8 mouse cellular contexts compared by ENCODE assay signal in the genomic region with DNA sequence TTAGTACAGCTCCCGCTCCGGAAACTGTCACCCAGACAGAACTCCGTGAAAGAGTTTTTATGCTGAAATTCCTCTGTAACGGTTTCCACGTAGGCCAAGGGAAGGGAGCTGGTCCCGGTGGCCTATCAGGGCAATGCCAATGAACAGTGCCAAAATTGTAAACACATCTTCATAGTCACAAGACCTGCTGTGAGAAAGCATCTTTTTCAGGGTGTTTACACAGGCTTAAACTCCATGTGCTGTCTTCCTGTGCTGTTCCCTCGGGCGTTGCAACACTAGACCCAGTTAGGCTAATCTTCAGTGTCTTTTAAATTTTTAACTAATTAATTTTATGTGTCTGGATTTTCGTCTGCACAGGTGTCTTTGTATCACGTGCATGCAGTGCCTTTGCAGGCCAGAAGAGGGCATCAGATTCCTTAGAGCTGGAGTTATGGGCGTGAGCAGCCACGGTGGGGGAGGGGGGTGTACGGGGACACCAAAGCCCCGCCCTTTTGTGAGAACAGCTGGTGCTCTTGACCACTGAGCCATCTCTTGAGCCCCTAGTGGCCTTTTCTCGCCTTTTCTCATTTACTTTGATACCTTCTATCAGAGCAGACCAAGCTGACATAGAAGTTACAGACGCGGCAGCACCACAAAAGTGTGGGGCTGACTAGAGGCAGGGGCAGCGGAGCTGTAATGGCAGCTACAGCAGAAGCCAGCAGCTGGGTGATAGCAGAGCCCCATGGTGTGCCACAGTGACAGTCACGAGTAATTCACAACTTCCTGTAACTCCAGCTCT. TPM values are rescaled to one million over a fixed set of nuclear protein-coding genes. Genes with fewer than 3 reads are reported as not detected.
A peak's percentile ranks its signal among the peaks of the same experiment; 100 is the strongest.
DNase-seq lines count a peak whose midpoint lies in the region; ATAC-seq lines count a peak whose summit lies in the region.

No protein-coding gene starts in this region.

- 19% methylated on average over 19 of the region's 19 CpGs for WGBS in intestine, embryonic 16.5 days
- 24% methylated on average over 19 of the region's 19 CpGs for WGBS in midbrain, embryonic 10.5 days

- no peaks in the 10 kb centered on the region for H3K27me3 ChIP-seq in intestine, embryonic 16.5 days (replicated peaks; ENCODE audit: control insufficient read depth, insufficient read depth, low read length)
- H3K27me3 ChIP-seq in midbrain, embryonic 10.5 days (ENCODE audit: low read depth, poor library complexity, severe bottlenecking) = no peaks in the 10 kb centered on the region

- intact Hi-C loops in gastrocnemius, postnatal 14 days (cut with DNase I; ENCODE audit: low total_unique reads) = no loop called here
- intact Hi-C loops in left cerebral cortex, postnatal 36 days (cut with DNase I) = loop anchor here (2.0 kb wide), 1 partner anchor 48 kb away; no protein-coding TSS in a partner anchor

- H3K4me1 ChIP-seq in intestine, embryonic 16.5 days (ENCODE audit: control insufficient read depth, insufficient read depth, low read length) = peaks cover 8% of the 10 kb centered on the region
- peaks cover 11% of the 10 kb centered on the region for H3K4me1 ChIP-seq in midbrain, embryonic 10.5 days

- no peaks in the 10 kb centered on the region for H3K9me3 ChIP-seq in intestine, embryonic 16.5 days (ENCODE audit: control insufficient read depth, low read length)
- no peaks in the 10 kb centered on the region for H3K9me3 ChIP-seq in midbrain, embryonic 10.5 days (replicated peaks)

- peak overlapping the region; percentile 31; the same call in 1 of the 2 replicates for H3K9ac ChIP-seq in intestine, embryonic 16.5 days (ENCODE audit: low read depth, low read length)

- ATAC-seq in common myeloid progenitor, adult 5-6 weeks (replicated peaks; ENCODE audit: low read depth, poor library complexity, severe bottlenecking) = peak; percentile 89
- peak; percentile 79 for ATAC-seq in intestine, embryonic 16.5 days

- DNase-seq in adipocyte (ENCODE audit: low spot score) = peak; percentile 55
- DNase-seq in gastrocnemius, postnatal 14 days = peak; percentile 76
- peak; percentile 33 to 46 for DNase-seq in left cerebral cortex, postnatal 36 days (ENCODE audit: low spot score in 2 of 2)
- DNase-seq in midbrain, embryonic 10.5 days (ENCODE audit: low spot score) = peak; percentile 82
- peak; percentile 66 for DNase-seq in right cerebral cortex, postnatal 4 days
- peak; percentile 80 for DNase-seq in yolk sac, embryonic 10.5 days (ENCODE audit: low spot score)

- no peaks in the 10 kb centered on the region for H3K36me3 ChIP-seq in intestine, embryonic 16.5 days (ENCODE audit: control insufficient read depth, insufficient read depth, low read length)
- no peaks in the 10 kb centered on the region for H3K36me3 ChIP-seq in midbrain, embryonic 10.5 days

- peak overlapping the region; percentile 40 for H3K4me2 ChIP-seq in intestine, embryonic 16.5 days (ENCODE audit: low read depth, low read length)

- H3K27ac ChIP-seq in intestine, embryonic 16.5 days (ENCODE audit: low read length) = peak overlapping the region; percentile 20; the same call in 1 of the 2 replicates
- H3K27ac ChIP-seq in midbrain, embryonic 10.5 days (replicated peaks) = peak overlapping the region; percentile 59; the same call in 1 of the 2 replicates

- H3K4me3 ChIP-seq in intestine, embryonic 16.5 days (ENCODE audit: low read length) = peak overlapping the region; percentile 24
- H3K4me3 ChIP-seq in midbrain, embryonic 10.5 days = peak overlapping the region; percentile 43

RNA-seq across cellular contexts. Expression of a gene that starts 5.2 kb away (rescaled TPM):
- total RNA-seq in common myeloid progenitor, adult 5-6 weeks (2017) = not detected in 2 replicates
- not detected for total RNA-seq in gastrocnemius, postnatal 14 days (2021)
- not detected in 2 replicates for polyA plus RNA-seq in intestine, embryonic 16.5 days (2015; fragmentation: Nextera tagmentation; extraction: Ambion mirVana)
- not detected for total RNA-seq in left cerebral cortex, postnatal 36 days (2021)
- not detected in 2 replicates for polyA plus RNA-seq in midbrain, embryonic 10.5 days (2016; fragmentation: Nextera tagmentation; extraction: Ambion mirVana)

RNA-seq across cellular contexts. Expression of a gene that starts 5.9 kb away (rescaled TPM):
- not detected in 2 replicates for total RNA-seq in common myeloid progenitor, adult 5-6 weeks (2017)
- total RNA-seq in gastrocnemius, postnatal 14 days (2021) = not detected
- 0.17 and 0.21 TPM in 2 replicates for polyA plus RNA-seq in intestine, embryonic 16.5 days (2015; fragmentation: Nextera tagmentation; extraction: Ambion mirVana)
- not detected for total RNA-seq in left cerebral cortex, postnatal 36 days (2021)
- polyA plus RNA-seq in midbrain, embryonic 10.5 days (2016; fragmentation: Nextera tagmentation; extraction: Ambion mirVana) = not detected in 2 replicates

RNA-seq across cellular contexts. Expression of a gene that starts 19.3 kb away (rescaled TPM):
- total RNA-seq in common myeloid progenitor, adult 5-6 weeks (2017) = not detected in 2 replicates
- total RNA-seq in gastrocnemius, postnatal 14 days (2021) = not detected
- polyA plus RNA-seq in intestine, embryonic 16.5 days (2015; fragmentation: Nextera tagmentation; extraction: Ambion mirVana) = not detected in 2 replicates
- not detected for total RNA-seq in left cerebral cortex, postnatal 36 days (2021)
- polyA plus RNA-seq in midbrain, embryonic 10.5 days (2016; fragmentation: Nextera tagmentation; extraction: Ambion mirVana) = not detected in 2 replicates

RNA-seq across cellular contexts. Expression of a gene that starts 22.7 kb away (rescaled TPM):
- not detected in 2 replicates for total RNA-seq in common myeloid progenitor, adult 5-6 weeks (2017)
- total RNA-seq in gastrocnemius, postnatal 14 days (2021) = not detected
- not detected in 2 replicates for polyA plus RNA-seq in intestine, embryonic 16.5 days (2015; fragmentation: Nextera tagmentation; extraction: Ambion mirVana)
- total RNA-seq in left cerebral cortex, postnatal 36 days (2021) = not detected
- not detected in 2 replicates for polyA plus RNA-seq in midbrain, embryonic 10.5 days (2016; fragmentation: Nextera tagmentation; extraction: Ambion mirVana)

RNA-seq across cellular contexts. Expression of a gene that starts 23.2 kb away (rescaled TPM):
- total RNA-seq in common myeloid progenitor, adult 5-6 weeks (2017) = not detected in 2 replicates
- not detected for total RNA-seq in gastrocnemius, postnatal 14 days (2021)
- 0.34 TPM in 1 of 2 replicates, not detected in the other for polyA plus RNA-seq in intestine, embryonic 16.5 days (2015; fragmentation: Nextera tagmentation; extraction: Ambion mirVana)
- total RNA-seq in left cerebral cortex, postnatal 36 days (2021) = not detected
- not detected in 2 replicates for polyA plus RNA-seq in midbrain, embryonic 10.5 days (2016; fragmentation: Nextera tagmentation; extraction: Ambion mirVana)

Comparison
In these comparisons a context has a peak if more than half of its experiments do, and no peak if none do; other contexts are left out.
1. Peak in every context shown above with its lines: DNase-seq, ATAC-seq, H3K4me3 ChIP-seq and H3K27ac ChIP-seq.